Mouse (Mus musculus) thymus, adult 2 months (tissue): ENCODE data around the gene Suox.

Experiments used
- CTCF ChIP-seq: fragments of 200-500 bp; IDR thresholded peaks from 2 replicates; pipeline ENCODE4 v1.5.1; 2012; ENCODE audit warnings: mild to moderate bottlenecking, control low read depth, low read length, moderate library complexity, borderline replicate concordance; ENCODE audit not compliant: control insufficient read depth, poor library complexity, insufficient read depth; ENCODE audit errors: extremely low read depth
- POLR2A ChIP-seq: fragments of 200-500 bp; IDR thresholded peaks from 2 replicates; pipeline ENCODE4 v1.6.1; 2012; ENCODE audit warnings: mild to moderate bottlenecking, low read length, control low read depth, moderate library complexity; ENCODE audit not compliant: control insufficient read depth, poor library complexity, insufficient read depth; ENCODE audit errors: extremely low read depth

GRCm38 (mm10) chr10:128646139-128647089 lies 27.5 kb downstream of the Suox start:
- TF ChIP-seq POLR2A (no peak), CTCF (no peak)
